Comparison of ENCODE assay signal across 8 mouse cellular contexts in the genomic region with DNA sequence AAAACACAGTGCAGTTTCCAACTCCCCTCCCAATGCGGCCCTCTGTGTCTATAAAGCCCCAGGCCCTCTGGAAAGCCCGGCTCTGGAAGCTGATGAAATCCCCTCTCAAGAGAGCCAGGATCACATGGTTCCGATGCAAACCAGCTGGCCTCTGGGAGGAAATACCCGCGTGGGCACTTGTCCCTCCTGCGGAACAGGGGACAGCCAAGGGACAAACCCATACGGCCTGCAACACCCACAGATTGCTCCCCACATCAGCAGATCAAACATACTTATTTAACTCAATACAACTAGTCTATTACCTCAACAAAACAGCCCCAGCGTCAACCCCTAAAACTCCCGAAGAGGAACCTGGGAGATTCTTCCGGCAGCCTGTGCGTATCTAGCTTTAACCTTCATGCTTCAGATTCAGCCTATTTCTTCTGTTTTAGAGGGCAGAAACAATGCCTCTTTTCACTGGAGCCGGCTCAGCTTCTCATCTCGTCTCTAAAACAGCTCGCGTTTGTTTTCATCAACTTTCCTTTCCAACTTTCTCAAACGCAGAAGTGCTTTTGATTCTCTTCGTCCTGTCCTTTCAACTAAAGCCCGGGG. TPM values are rescaled to one million over a fixed set of nuclear protein-coding genes. Genes with fewer than 3 reads are reported as not detected.
DNase-seq lines count a peak whose midpoint lies in the region; ATAC-seq and TF ChIP-seq lines count a peak whose summit lies in the region.

No protein-coding gene starts in this region.

- peak overlapping the region; percentile 58 to 90 for H3K4me3 ChIP-seq in MEL (ENCODE audit: control insufficient read depth in 1 of 2, insufficient read depth in 1 of 2, low read depth in 2 of 2, low read length in 2 of 2)
- peak overlapping the region; percentile 57 for H3K4me3 ChIP-seq in forebrain, postnatal 0 days (ENCODE audit: low read depth, low read length)
- peak overlapping the region; percentile 66 for H3K4me3 ChIP-seq in intestine, embryonic 15.5 days (replicated peaks)
- peak overlapping the region; percentile 60 for H3K4me3 ChIP-seq in midbrain, embryonic 10.5 days

- H3K4me1 ChIP-seq in MEL (ENCODE audit: control insufficient read depth in 1 of 2, insufficient read depth in 2 of 2, low read length in 2 of 2) = peaks cover 12 to 47% of the 10 kb centered on the region in 2 experiments
- peaks cover 15% of the 10 kb centered on the region; the same call in 1 of the 2 replicates for H3K4me1 ChIP-seq in forebrain, postnatal 0 days (ENCODE audit: insufficient read depth)
- peaks cover 38% of the 10 kb centered on the region for H3K4me1 ChIP-seq in intestine, embryonic 15.5 days (replicated peaks)
- peaks cover 54% of the 10 kb centered on the region for H3K4me1 ChIP-seq in midbrain, embryonic 10.5 days

- 0 out of 4 replicates have a peak, but pooled peaks of 1 of the 2 experiments have one; percentile 40 for TF ChIP-seq POLR2A in MEL (IDR thresholded peaks at IDR 0.05; ENCODE audit: control insufficient read depth in 1 of 2, insufficient read depth in 1 of 2, low read depth in 1 of 2, low read length in 2 of 2, poor library complexity in 1 of 2)

- H3K27ac ChIP-seq in MEL (ENCODE audit: control insufficient read depth, low read depth, low read length) = peak overlapping the region; percentile 93
- H3K27ac ChIP-seq in forebrain, postnatal 0 days (ENCODE audit: low read depth, low read length) = peak overlapping the region; percentile 55
- no peak overlapping the region; the same call in 1 of the 2 replicates for H3K27ac ChIP-seq in intestine, embryonic 15.5 days
- peak overlapping the region; percentile 83 for H3K27ac ChIP-seq in midbrain, embryonic 10.5 days (replicated peaks)

- under 1% methylated on average over 18 of the region's 18 CpGs for WGBS in forebrain, postnatal 0 days
- 3% methylated on average over 18 of the region's 18 CpGs for WGBS in intestine, embryonic 15.5 days
- WGBS in midbrain, embryonic 10.5 days = 5% methylated on average over 18 of the region's 18 CpGs

- DNase-seq in B cell, adult 2 months = peak; percentile 39 to 46
- DNase-seq in MEL (ENCODE audit: low read depth, low spot score) = peak; percentile 71
- peak; percentile 40 for DNase-seq in forebrain, postnatal 0 days
- peak; percentile 34 for DNase-seq in midbrain, embryonic 10.5 days (ENCODE audit: low spot score)
- no peak for DNase-seq in frontal cortex, adult 2 months (ENCODE audit: extremely low spot score in 1 of 2, low spot score in 1 of 2)
- no peak for DNase-seq in adrenal gland, adult 18-20 months (ENCODE audit: low spot score in 2 of 2)
- DNase-seq in ovary, postnatal 14 days (ENCODE audit: low spot score) = no peak

- H3K79me2 ChIP-seq in MEL (ENCODE audit: control insufficient read depth, insufficient read depth, low read length, poor library complexity) = peaks cover 6% of the 10 kb centered on the region; the same call in 1 of the 2 replicates

- no peak for ATAC-seq in forebrain, postnatal 0 days
- no peak for ATAC-seq in intestine, embryonic 15.5 days

- H3K4me2 ChIP-seq in forebrain, postnatal 0 days (ENCODE audit: low read depth) = peak overlapping the region; percentile 100
- peak overlapping the region; percentile 98 for H3K4me2 ChIP-seq in intestine, embryonic 15.5 days (replicated peaks)

- H3K36me3 ChIP-seq in MEL (ENCODE audit: control insufficient read depth in 1 of 2, insufficient read depth in 2 of 2, low read length in 2 of 2) = peaks cover 0 to 28% of the 10 kb centered on the region in 2 experiments; a peak in 2 of 4 replicates
- H3K36me3 ChIP-seq in forebrain, postnatal 0 days (ENCODE audit: insufficient read depth) = no peaks in the 10 kb centered on the region
- no peaks in the 10 kb centered on the region for H3K36me3 ChIP-seq in intestine, embryonic 15.5 days
- H3K36me3 ChIP-seq in midbrain, embryonic 10.5 days = peaks cover 4% of the 10 kb centered on the region; the same call in 1 of the 2 replicates

- no peaks in the 10 kb centered on the region for H3K9me3 ChIP-seq in MEL (replicated peaks; ENCODE audit: insufficient read depth, low read length)
- no peaks in the 10 kb centered on the region for H3K9me3 ChIP-seq in forebrain, postnatal 0 days (ENCODE audit: low read length)
- no peaks in the 10 kb centered on the region for H3K9me3 ChIP-seq in intestine, embryonic 15.5 days
- no peaks in the 10 kb centered on the region for H3K9me3 ChIP-seq in midbrain, embryonic 10.5 days (replicated peaks)

- no peak for TF ChIP-seq EP300 in MEL (IDR thresholded peaks at IDR 0.05; ENCODE audit: low read depth in 1 of 2, low read length in 2 of 2)

- TF ChIP-seq RAD21 in MEL (IDR thresholded peaks at IDR 0.05; ENCODE audit: low read depth, low read length) = no peak; the same call in 1 of the 2 replicates

- H3K27me3 ChIP-seq in MEL (ENCODE audit: control insufficient read depth in 1 of 2, insufficient read depth in 2 of 2, low read length in 2 of 2) = no peaks in the 10 kb centered on the region
- H3K27me3 ChIP-seq in forebrain, postnatal 0 days (ENCODE audit: insufficient read depth, low read length) = no peaks in the 10 kb centered on the region
- H3K27me3 ChIP-seq in intestine, embryonic 15.5 days (replicated peaks) = no peaks in the 10 kb centered on the region
- H3K27me3 ChIP-seq in midbrain, embryonic 10.5 days (ENCODE audit: low read depth, poor library complexity, severe bottlenecking) = peaks cover 12% of the 10 kb centered on the region; the same call in 1 of the 2 replicates

- peak overlapping the region; percentile 86 for H3K9ac ChIP-seq in MEL (ENCODE audit: control insufficient read depth, low read depth, low read length, poor library complexity, severe bottlenecking)
- H3K9ac ChIP-seq in forebrain, postnatal 0 days = peak overlapping the region; percentile 59; the same call in 1 of the 2 replicates
- H3K9ac ChIP-seq in intestine, embryonic 15.5 days = peak overlapping the region; percentile 39; the same call in 1 of the 2 replicates

- TF ChIP-seq CTCF in MEL (IDR thresholded peaks at IDR 0.05 in 2 of 3, conservative IDR thresholded peaks at IDR 0.05 in 1 of 3; ENCODE audit: control insufficient read depth in 1 of 3, insufficient read depth in 1 of 3, low read depth in 2 of 3, low read length in 3 of 3, poor library complexity in 1 of 3, severe bottlenecking in 1 of 3) = no peak
- no peak for TF ChIP-seq CTCF in forebrain, postnatal 0 days (IDR thresholded peaks at IDR 0.05; ENCODE audit: low read depth)

TF ChIP-seq in MEL, 35 proteins besides CTCF, POLR2A, EP300 and RAD21 (continues in another document):
- TF ChIP-seq GATA1 (IDR thresholded peaks at IDR 0.05; ENCODE audit: low read depth, low read length) = no peak
- peak; percentile 52; the same call in 1 of the 2 replicates for TF ChIP-seq MXI1 (IDR thresholded peaks at IDR 0.05; ENCODE audit: low read depth, low read length)
- no peak for TF ChIP-seq E2F4 (IDR thresholded peaks at IDR 0.05; ENCODE audit: borderline replicate concordance, low read depth, low read length)
- no peak for TF ChIP-seq USF2 (IDR thresholded peaks at IDR 0.05; ENCODE audit: borderline replicate concordance in 1 of 2, insufficient read depth in 1 of 2, low read depth in 1 of 2, low read length in 2 of 2)
- peak; percentile 46; the same call in 1 of the 2 replicates for TF ChIP-seq MAX (IDR thresholded peaks at IDR 0.05; ENCODE audit: low read length)
- TF ChIP-seq CHD2 (IDR thresholded peaks at IDR 0.05; ENCODE audit: low read length) = no peak
- no peak for TF ChIP-seq ZC3H11A (IDR thresholded peaks at IDR 0.05; ENCODE audit: low read depth, low read length)
- no peak for TF ChIP-seq ZKSCAN1 (IDR thresholded peaks at IDR 0.05; ENCODE audit: low read depth, low read length)
- no peak for TF ChIP-seq POLR2AphosphoS5 (IDR thresholded peaks at IDR 0.05; ENCODE audit: borderline replicate concordance, low read depth, low read length)
- no peak for TF ChIP-seq RCOR1 (IDR thresholded peaks at IDR 0.05; ENCODE audit: low read depth, low read length)
- TF ChIP-seq MYC (IDR thresholded peaks at IDR 0.05; ENCODE audit: low read depth, low read length) = no peak
- TF ChIP-seq NRF1 (IDR thresholded peaks at IDR 0.05; ENCODE audit: insufficient read depth, low read depth, low read length, poor library complexity, severe bottlenecking) = no peak

RNA-seq across cellular contexts. Expression of gene Akna, which starts 6.3 kb away (rescaled TPM):
- 3.9 and 6.2 TPM in 2 replicates for total RNA-seq in MEL (2012; rRNA removed)
- 10 to 100 TPM in 1 of 2 experiments, not detected in 1; 14.1 TPM for polyA plus RNA-seq in MEL (2012; ENCODE audit: insufficient read depth in 1 of 2, insufficient read length in 2 of 2, low read depth in 1 of 2, low replicate concordance in 2 of 2, missing spikeins in 1 of 2)
- 3.5 and 6.1 TPM in 2 replicates for total RNA-seq in forebrain, postnatal 0 days (2014; rRNA removed)
- polyA plus RNA-seq in forebrain, postnatal 0 days (2015; fragmentation: Nextera tagmentation; extraction: Ambion mirVana) = 1.2 and 3.8 TPM in 2 replicates
- polyA plus RNA-seq in intestine, embryonic 15.5 days (2015; fragmentation: Nextera tagmentation; extraction: Ambion mirVana) = 5.6 and 6.5 TPM in 2 replicates
- 12.8 and 17.3 TPM in 2 replicates for polyA plus RNA-seq in midbrain, embryonic 10.5 days (2016; fragmentation: Nextera tagmentation; extraction: Ambion mirVana)
- 2.7 and 3.1 TPM in 2 replicates for polyA plus RNA-seq in frontal cortex, adult 2 months (2012; rRNA removed)
- total RNA-seq in adrenal gland, adult 18-20 months (2021) = 1 to 10 TPM; 4.0 to 6.9 TPM

RNA-seq across cellular contexts. Expression of gene Orm2, which starts 47.2 kb away (rescaled TPM):
- total RNA-seq in MEL (2012; rRNA removed) = not detected in 2 replicates
- polyA plus RNA-seq in MEL (2012; ENCODE audit: insufficient read depth in 1 of 2, insufficient read length in 2 of 2, low read depth in 1 of 2, low replicate concordance in 2 of 2, missing spikeins in 1 of 2) = not detected
- total RNA-seq in forebrain, postnatal 0 days (2014; rRNA removed) = not detected in 2 replicates
- not detected in 2 replicates for polyA plus RNA-seq in forebrain, postnatal 0 days (2015; fragmentation: Nextera tagmentation; extraction: Ambion mirVana)
- not detected in 2 replicates for polyA plus RNA-seq in intestine, embryonic 15.5 days (2015; fragmentation: Nextera tagmentation; extraction: Ambion mirVana)
- polyA plus RNA-seq in midbrain, embryonic 10.5 days (2016; fragmentation: Nextera tagmentation; extraction: Ambion mirVana) = not detected in 2 replicates
- polyA plus RNA-seq in frontal cortex, adult 2 months (2012; rRNA removed) = 0.15 TPM in 1 of 2 replicates, not detected in the other
- total RNA-seq in adrenal gland, adult 18-20 months (2021) = 10 to 100 TPM in 1 of 2 experiments, 1 to 10 TPM in 1; 3.1 to 11.3 TPM

RNA-seq across cellular contexts. Expression of gene Orm3, which starts 53.5 kb away (rescaled TPM):
- not detected in 2 replicates for total RNA-seq in MEL (2012; rRNA removed)
- not detected for polyA plus RNA-seq in MEL (2012; ENCODE audit: insufficient read depth in 1 of 2, insufficient read length in 2 of 2, low read depth in 1 of 2, low replicate concordance in 2 of 2, missing spikeins in 1 of 2)
- not detected in 2 replicates for total RNA-seq in forebrain, postnatal 0 days (2014; rRNA removed)
- not detected in 2 replicates for polyA plus RNA-seq in forebrain, postnatal 0 days (2015; fragmentation: Nextera tagmentation; extraction: Ambion mirVana)
- polyA plus RNA-seq in intestine, embryonic 15.5 days (2015; fragmentation: Nextera tagmentation; extraction: Ambion mirVana) = not detected in 2 replicates
- polyA plus RNA-seq in midbrain, embryonic 10.5 days (2016; fragmentation: Nextera tagmentation; extraction: Ambion mirVana) = not detected in 2 replicates
- not detected in 2 replicates for polyA plus RNA-seq in frontal cortex, adult 2 months (2012; rRNA removed)
- total RNA-seq in adrenal gland, adult 18-20 months (2021) = 10 to 100 TPM; 12.2 to 13.7 TPM

Comparison
In these comparisons a context has a peak if more than half of its experiments do, and no peak if none do; other contexts are left out.
1. DNase-seq: peak in B cell, adult 2 months (2 of 2), MEL (single experiment), forebrain, postnatal 0 days (single experiment) and midbrain, embryonic 10.5 days (single experiment); none in frontal cortex, adult 2 months (0 of 2), adrenal gland, adult 18-20 months (0 of 2) and ovary, postnatal 14 days (single experiment).
2. Peak in every context shown above with its lines, with median percentiles within 50 percentile points of each other: H3K4me3 ChIP-seq and H3K9ac ChIP-seq.